Mouse (Mus musculus): ENCODE results near the gene Tdpoz5.
"Not testable (repeated sequence)": the region's sequence is repeated elsewhere in the genome, so short reads cannot be mapped to it uniquely, and the experiment has no call there.

Tdpoz5 gene

DNA sequence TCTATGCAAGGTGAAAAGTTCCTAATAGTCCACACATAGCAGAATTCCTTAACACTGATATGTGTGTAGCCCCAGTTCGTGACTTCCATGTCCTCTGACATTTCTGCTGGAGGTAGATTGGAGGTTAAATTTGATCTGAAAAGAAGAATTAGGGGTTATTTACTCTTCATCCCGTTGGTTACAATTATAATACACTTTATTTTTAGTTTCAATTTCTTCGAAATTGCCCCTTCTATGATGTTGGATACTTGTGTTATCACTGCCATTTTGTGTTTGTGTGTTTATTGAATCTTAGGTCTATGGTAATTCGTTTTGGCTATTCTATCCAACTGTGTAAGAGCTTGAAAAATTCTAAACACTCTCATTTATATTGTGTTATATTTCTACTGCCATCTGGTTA is at the start of gene Tdpoz5:
Gene Tdpoz5, minus strand, starts transcription at position 101 of the 400 bp plus-strand sequence.
- DNase-seq: not testable (repeated sequence)

DNA sequence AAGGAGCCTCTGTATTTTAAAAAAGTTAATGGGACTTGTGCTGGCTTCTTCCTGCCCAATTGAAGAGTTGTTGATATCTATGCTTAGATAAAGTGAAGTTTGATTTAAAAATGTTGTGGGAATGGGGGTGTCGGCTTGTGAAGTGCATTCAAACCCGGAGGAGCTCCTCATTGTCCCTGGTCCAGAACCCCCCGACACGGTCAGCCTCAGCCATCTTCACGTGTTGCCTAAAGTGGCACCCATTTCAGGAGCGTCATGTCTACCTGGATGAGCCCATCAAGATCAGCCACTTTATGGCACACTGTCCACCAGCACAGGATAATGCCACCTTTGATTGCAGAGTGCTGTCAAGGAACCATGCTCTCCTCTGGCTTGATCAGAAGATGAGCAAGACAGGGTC is 7.8 kb upstream of the Tdpoz5 start:
- DNase-seq: not testable (repeated sequence)

DNA sequence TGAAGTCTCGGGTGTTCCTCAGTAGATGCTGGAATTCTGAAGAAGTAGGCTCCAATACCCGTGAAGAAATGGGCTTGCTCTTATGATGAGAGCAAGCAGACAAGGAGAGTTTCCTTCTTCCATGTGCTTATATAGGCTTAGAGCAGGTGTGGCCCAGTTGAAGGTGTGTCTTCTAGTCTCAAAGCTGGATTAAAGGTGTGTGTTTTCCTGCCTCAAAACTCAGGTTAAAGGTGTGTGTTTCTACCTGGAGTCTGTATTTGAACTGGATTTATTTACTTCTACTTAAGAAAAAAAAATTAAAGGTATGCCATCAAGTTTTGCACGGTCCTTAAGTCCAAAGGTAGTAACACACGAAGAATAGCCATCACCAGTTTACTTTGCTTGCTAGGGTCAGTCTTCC is 17.7 kb downstream of the Tdpoz5 start, which contains the start of gene Gm9117:
Gene Gm9117, minus strand, starts transcription at position 101 of the 400 bp plus-strand sequence.
- not testable (repeated sequence) for DNase-seq

DNA sequence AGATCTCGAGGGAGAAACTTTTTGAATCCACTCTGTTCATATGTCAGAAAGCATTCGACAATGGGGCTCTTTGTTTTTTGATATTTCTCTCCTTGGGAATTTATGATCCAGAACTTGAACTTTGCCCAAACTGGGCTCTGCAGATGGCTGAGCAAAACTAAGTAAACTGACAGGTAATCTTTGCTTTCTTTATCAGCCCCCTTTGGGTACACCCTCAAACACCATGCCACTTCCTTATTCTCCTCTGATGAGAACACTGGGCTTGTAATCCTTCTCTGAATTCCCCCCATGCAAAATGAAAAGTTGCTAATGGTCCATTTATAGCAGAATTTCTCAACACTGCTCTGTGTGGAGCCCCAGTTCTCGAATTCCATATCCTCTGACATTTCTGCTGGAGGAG is 22.7 kb downstream of the Tdpoz5 start:
- DNase-seq: not testable (repeated sequence)

Measured in kidney, adult 11 months (tissue).